Mouse (Mus musculus) lung, adult 2 months (tissue): ENCODE results near the gene Pcsk5. TPM values are rescaled to one million over a fixed set of nuclear protein-coding genes. Genes with fewer than 3 reads are reported as not detected.
A peak's percentile ranks its signal among the peaks of the same experiment; 100 is the strongest.

ENCODE experiments used
- DNase-seq: peaks from one replicate; pipeline ENCODE4 v3.0.0; 2022
- H3K4me1 ChIP-seq: fragments of 200-500 bp; 2 replicates; pipeline ENCODE4 v1.6.1; 2011; ENCODE audit warnings: low read length; ENCODE audit not compliant: control insufficient read depth, insufficient read depth
- H3K4me3 ChIP-seq: fragments of 200-500 bp; replicated peaks from 2 replicates; pipeline ENCODE3; 2011; ENCODE audit warnings: low read depth, mild to moderate bottlenecking, control low read depth, low read length; ENCODE audit errors: extremely low read depth
- CTCF ChIP-seq: fragments of 200-500 bp; IDR thresholded peaks from 2 replicates; pipeline ENCODE4 v1.5.1; 2011; ENCODE audit warnings: mild to moderate bottlenecking, low read length, control low read depth; ENCODE audit not compliant: insufficient read depth
- POLR2A ChIP-seq: fragments of 200-500 bp; IDR thresholded peaks from 2 replicates; pipeline ENCODE4 v1.6.1; 2011; ENCODE audit warnings: low read depth, mild to moderate bottlenecking, control low read depth, low read length, borderline replicate concordance; ENCODE audit errors: extremely low read depth
- WGBS: fragments of 180-500 bp; shearing (Covaris S2); methylation state at CpG from one replicate; pipeline ENCODE4 v1.1.7; 2018; 5-methylcytosine and 5-hydroxymethylcytosine counted together
- polyA plus RNA-seq: library from polyadenylated mRNA; depleted of rRNA; stranded (reverse); fragments of >200 nt; gene quantifications from 2 replicates; pipeline ENCODE4 v1.2.3, GENCODE M21; 2012

The Pcsk5 gene
- polyA plus RNA-seq, 1 experiment, result 11.2 TPM

GRCm38 (mm10) chr19:17471196-17471595 is 366.2 kb downstream of the Pcsk5 start:
- WGBS, result 75% methylated on average over 4 of the region's 4 CpGs
- DNase-seq, result no peak
- TF ChIP-seq POLR2A (no peak), CTCF (no peak)
- H3K4me3 ChIP-seq, result no peak overlapping the region
- H3K4me1 ChIP-seq, result no peaks in the 10 kb centered on the region

GRCm38 (mm10) chr19:17467556-17468211 is 369.7 kb downstream of the Pcsk5 start:
- 51% methylated on average over 6 of the region's 6 CpGs for WGBS
- peaks cover 2% of the 10 kb centered on the region; the same call in 1 of the 2 replicates for H3K4me1 ChIP-seq
- DNase-seq, result no peak
- TF ChIP-seq CTCF (0 out of 2 replicates have a peak, but pooled peaks have one; percentile 9), POLR2A (no peak)
- H3K4me3 ChIP-seq, result no peak overlapping the region

GRCm38 (mm10) chr19:17452001-17452400 is 385.4 kb downstream of the Pcsk5 start:
- no peak for DNase-seq
- no peaks in the 10 kb centered on the region for H3K4me1 ChIP-seq
- H3K4me3 ChIP-seq, result no peak overlapping the region
- 89% methylated on average over 7 of the region's 7 CpGs for WGBS
- TF ChIP-seq POLR2A, result no peak
- TF ChIP-seq CTCF, result no peak

GRCm38 (mm10) chr19:17443581-17443980 is 393.9 kb downstream of the Pcsk5 start:
- 71% methylated on average over 7 of the region's 7 CpGs for WGBS
- H3K4me3 ChIP-seq, result no peak overlapping the region
- no peak for DNase-seq
- no peaks in the 10 kb centered on the region for H3K4me1 ChIP-seq
- TF ChIP-seq POLR2A, result no peak
- TF ChIP-seq CTCF, result no peak

GRCm38 (mm10) chr19:17439476-17440189 is 397.8 kb downstream of the Pcsk5 start:
- Histone ChIP-seq H3K4me1 (no peaks in the 10 kb centered on the region), H3K4me3 (no peak overlapping the region)
- TF ChIP-seq POLR2A (no peak), CTCF (no peak)
- WGBS, result 39% methylated on average over 4 of the region's 4 CpGs
- no peak for DNase-seq

GRCm38 (mm10) chr19:17436651-17437050 is 400.8 kb downstream of the Pcsk5 start:
- DNase-seq, result no peak
- 77% methylated on average over 1 of the region's 1 CpGs for WGBS
- Histone ChIP-seq H3K4me3 (no peak overlapping the region), H3K4me1 (no peaks in the 10 kb centered on the region)
- no peak for TF ChIP-seq POLR2A
- TF ChIP-seq CTCF, result no peak

GRCm38 (mm10) chr19:17428561-17428914 is 408.9 kb downstream of the Pcsk5 start:
- WGBS, result 65% methylated on average over 2 of the region's 2 CpGs
- DNase-seq, result no peak
- TF ChIP-seq CTCF, result no peak
- no peak for TF ChIP-seq POLR2A
- no peaks in the 10 kb centered on the region for H3K4me1 ChIP-seq
- H3K4me3 ChIP-seq, result no peak overlapping the region

GRCm38 (mm10) chr19:17427824-17428560 is 409.4 kb downstream of the Pcsk5 start:
- Histone ChIP-seq H3K4me1 (no peaks in the 10 kb centered on the region), H3K4me3 (no peak overlapping the region)
- WGBS, result 90% methylated on average over 2 of the region's 2 CpGs
- DNase-seq, result no peak
- TF ChIP-seq CTCF (no peak), POLR2A (no peak)

- 55% methylated on average over 3 of the region's 3 CpGs for WGBS
- Histone ChIP-seq H3K4me1 (no peaks in the 10 kb centered on the region), H3K4me3 (no peak overlapping the region)
- TF ChIP-seq CTCF (no peak), POLR2A (no peak)
- DNase-seq, result no peak
Measured at GRCm38 (mm10) chr19:17423306-17423705, 414.1 kb downstream of the Pcsk5 start.
